Mouse (Mus musculus) layer of hippocampus, adult 8-10 months (tissue): ENCODE measurements around the gene Nudt3. TPM values are rescaled to one million over a fixed set of nuclear protein-coding genes. Genes with fewer than 3 reads are reported as not detected.

Experiments used
- DNase-seq, 2 experiments: peaks; one replicate each; pipeline ENCODE4 v3.0.0; 2022; ENCODE audit warnings: low spot score in 2 of 2
- total RNA-seq, 4 experiments: library from RNA; stranded (reverse); gene quantifications; 2 replicates each; pipeline ENCODE4 v1.2.4; 2022

Gene Nudt3
- total RNA-seq, 4 experiments from 2014 or later, result 470 to 533 (median 501) TPM

GRCm38 (mm10) chr17:27551393-27551940 lies 71.8 kb downstream of the Nudt3 start:
- DNase-seq, result no peak

- DNase-seq, result no peak
These were observed 74.1 kb downstream of the Nudt3 start for GRCm38 (mm10) chr17:27549234-27549633.

GRCm38 (mm10) chr17:27547253-27547868 lies 75.9 kb downstream of the Nudt3 start:
- DNase-seq, result no peak

- no peak for DNase-seq
These were observed 76.7 kb downstream of the Nudt3 start for GRCm38 (mm10) chr17:27546574-27547085.

GRCm38 (mm10) chr17:27545991-27546390 lies 77.3 kb downstream of the Nudt3 start:
- DNase-seq, result no peak

GRCm38 (mm10) chr17:27544551-27544950 lies 78.7 kb downstream of the Nudt3 start:
- DNase-seq, result no peak

GRCm38 (mm10) chr17:27541984-27542383 lies 81.3 kb downstream of the Nudt3 start:
- DNase-seq, result no peak

- no peak for DNase-seq
These were observed 82.0 kb downstream of the Nudt3 start for GRCm38 (mm10) chr17:27541261-27541660.

- DNase-seq, result peak; percentile 78 to 89
These were observed 88.6 kb downstream of the Nudt3 start for GRCm38 (mm10) chr17:27534718-27535117.

GRCm38 (mm10) chr17:27533354-27533753 lies 89.9 kb downstream of the Nudt3 start:
- DNase-seq, result no peak

GRCm38 (mm10) chr17:27532095-27532494 lies 91.2 kb downstream of the Nudt3 start:
- no peak for DNase-seq

Other genes starting within 250 kb of the Nudt3 start
- gene Grm4, start 102.1 kb downstream of the Nudt3 start, total RNA-seq, result 10 to 100 TPM in 3 of 4 experiments, 1 to 10 TPM in 1; 9.9 to 13.0 (median 12.6) TPM
- 10 to 100 TPM; 30.4 to 39.8 (median 36.1) TPM for gene Hmga1, start 67.0 kb downstream of the Nudt3 start, total RNA-seq
- gene AI413582, start 57.7 kb downstream of the Nudt3 start, total RNA-seq, result 10 to 100 TPM; 61.9 to 71.6 (median 65.0) TPM
- gene RPS10-NUDT3, start 11.7 kb upstream of the Nudt3 start, total RNA-seq, result 1 to 10 TPM in 1 of 4 experiments, not detected in 3; 1.6 TPM
- 100 to 1,000 TPM; 403 to 610 (median 491) TPM for gene Rps10, start 13.2 kb upstream of the Nudt3 start, total RNA-seq
- 100 to 1,000 TPM; 308 to 331 (median 324) TPM for gene Pacsin1, start 32.0 kb upstream of the Nudt3 start, total RNA-seq
- under 1 TPM in 3 of 4 experiments, not detected in 1; 0.25 to 0.63 (median 0.31) TPM for gene Spdef, start 105.5 kb upstream of the Nudt3 start, total RNA-seq
- gene D17Wsu92e, start 197.2 kb upstream of the Nudt3 start, total RNA-seq, result 100 to 1,000 TPM; 176 to 194 (median 184) TPM
- 10 to 100 TPM; 39.0 to 49.8 (median 42.1) TPM for gene Snrpc, start 214.7 kb upstream of the Nudt3 start, total RNA-seq
- 10 to 100 TPM; 17.5 to 20.4 (median 18.4) TPM for gene Uhrf1bp1, start 232.9 kb upstream of the Nudt3 start, total RNA-seq